In the genomic region with DNA sequence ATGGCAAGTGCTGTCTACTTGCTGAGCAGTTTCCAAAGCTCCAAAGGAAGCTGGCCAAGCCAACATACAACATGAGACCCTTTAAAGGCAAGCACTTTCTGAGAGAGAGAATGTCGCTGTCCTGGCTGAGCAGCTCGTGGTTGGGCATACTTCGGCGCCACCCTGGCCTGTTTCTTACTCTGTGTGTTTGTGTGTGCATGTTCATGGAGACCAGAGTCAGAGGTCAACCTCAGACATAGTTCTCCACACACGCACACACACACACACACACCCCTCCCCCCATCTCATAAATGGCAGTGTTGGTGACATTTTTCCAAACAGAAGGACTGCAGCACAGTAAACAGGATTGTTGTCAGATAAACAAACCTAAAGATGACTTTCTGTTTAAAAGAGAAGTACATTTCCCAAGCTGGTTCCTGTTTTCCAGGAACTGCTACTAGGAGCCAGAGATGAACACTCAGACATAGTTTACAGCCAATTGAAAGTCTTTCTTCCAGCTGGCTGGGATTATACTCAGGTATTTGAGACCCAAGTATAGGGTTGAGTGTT, we compare ENCODE assay signal across 16 mouse cellular contexts.
"Had no signal": no experiment of that assay in that cellular context is flagged by ENCODE, and none has a peak within 500 bp of the region (broad histone marks: within the 10 kb centered on the region; RNA-seq: fewer than 3 reads in every experiment).

No protein-coding gene starts in this region.

- DNase-seq: kidney, adult 2 months; kidney, postnatal 25 days; layer of hippocampus, adult 9-11 months; liver; thymus, adult 18-20 months; thymus, postnatal 4 days had no signal

- H3K4me3 ChIP-seq: layer of hippocampus, adult 2 months; limb, embryonic 10.5 days; limb, embryonic 13.5 days; liver, embryonic 12.5 days; liver, embryonic 15.5 days; midbrain, embryonic 13.5 days had no signal

- ATAC-seq: intestine, postnatal 0 days; liver, embryonic 12.5 days; midbrain, embryonic 13.5 days; midbrain, embryonic 16.5 days had no signal

- H3K9ac ChIP-seq: limb, embryonic 13.5 days; liver, embryonic 12.5 days; liver, embryonic 15.5 days; midbrain, embryonic 13.5 days had no signal

- H3K9me3 ChIP-seq: limb, embryonic 10.5 days; limb, embryonic 13.5 days; liver, embryonic 12.5 days; liver, embryonic 15.5 days; midbrain, embryonic 13.5 days had no signal

- H3K27ac ChIP-seq: kidney, postnatal 0 days; layer of hippocampus, adult 2 months; limb, embryonic 10.5 days; limb, embryonic 13.5 days; liver, embryonic 12.5 days; liver, embryonic 15.5 days; macrophage; midbrain, embryonic 13.5 days had no signal

- H3K4me2 ChIP-seq: limb, embryonic 13.5 days; liver, embryonic 12.5 days; liver, embryonic 15.5 days; midbrain, embryonic 13.5 days had no signal

- H3K36me3 ChIP-seq: limb, embryonic 10.5 days; limb, embryonic 13.5 days; liver, embryonic 12.5 days; liver, embryonic 15.5 days; midbrain, embryonic 13.5 days had no signal

- H3K27me3 ChIP-seq: limb, embryonic 13.5 days; liver, embryonic 12.5 days; liver, embryonic 15.5 days; midbrain, embryonic 13.5 days had no signal
